Mouse (Mus musculus) layer of hippocampus, adult 9-10 months (tissue): Measurements from ENCODE around the gene Grid1.

Source experiments
- DNase-seq: peaks from one replicate; pipeline ENCODE4 v3.0.0; 2022; ENCODE audit warnings: low spot score

Gene Grid1

GRCm38 (mm10) chr14:34917111-34917510, 97.2 kb downstream of the Grid1 start:
- DNase-seq = no peak

GRCm38 (mm10) chr14:34919221-34919620, 99.3 kb downstream of the Grid1 start:
- DNase-seq = no peak

DNA sequence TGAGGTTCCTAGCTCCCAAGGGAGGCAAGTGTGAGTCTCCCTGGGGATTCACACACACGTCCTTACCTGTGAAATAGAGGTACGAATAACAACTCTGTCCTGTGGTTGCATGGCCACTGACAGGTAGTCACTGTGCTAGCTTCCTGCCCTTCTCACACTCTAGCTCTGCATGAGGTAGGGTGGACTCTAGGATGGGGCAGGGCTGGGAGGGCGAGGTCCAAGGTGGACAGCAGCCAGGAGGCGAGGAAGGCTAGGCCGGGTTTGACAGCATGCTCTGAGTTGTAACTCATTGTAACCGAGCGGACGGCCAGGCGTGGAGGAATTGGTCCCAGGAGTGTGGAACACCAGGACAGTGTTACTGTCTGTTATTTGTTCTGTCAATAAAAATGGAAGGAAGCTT, 101.4 kb downstream of the Grid1 start:
- no peak for DNase-seq

GRCm38 (mm10) chr14:34925021-34925420, 105.1 kb downstream of the Grid1 start:
- no peak for DNase-seq

- DNase-seq = no peak
These were observed 110.3 kb downstream of the Grid1 start for GRCm38 (mm10) chr14:34930040-34930719.

- DNase-seq = no peak
These were observed 113.3 kb downstream of the Grid1 start for GRCm38 (mm10) chr14:34933197-34933596.

- DNase-seq = no peak
These were observed 116.4 kb downstream of the Grid1 start for GRCm38 (mm10) chr14:34936192-34936770.

DNA sequence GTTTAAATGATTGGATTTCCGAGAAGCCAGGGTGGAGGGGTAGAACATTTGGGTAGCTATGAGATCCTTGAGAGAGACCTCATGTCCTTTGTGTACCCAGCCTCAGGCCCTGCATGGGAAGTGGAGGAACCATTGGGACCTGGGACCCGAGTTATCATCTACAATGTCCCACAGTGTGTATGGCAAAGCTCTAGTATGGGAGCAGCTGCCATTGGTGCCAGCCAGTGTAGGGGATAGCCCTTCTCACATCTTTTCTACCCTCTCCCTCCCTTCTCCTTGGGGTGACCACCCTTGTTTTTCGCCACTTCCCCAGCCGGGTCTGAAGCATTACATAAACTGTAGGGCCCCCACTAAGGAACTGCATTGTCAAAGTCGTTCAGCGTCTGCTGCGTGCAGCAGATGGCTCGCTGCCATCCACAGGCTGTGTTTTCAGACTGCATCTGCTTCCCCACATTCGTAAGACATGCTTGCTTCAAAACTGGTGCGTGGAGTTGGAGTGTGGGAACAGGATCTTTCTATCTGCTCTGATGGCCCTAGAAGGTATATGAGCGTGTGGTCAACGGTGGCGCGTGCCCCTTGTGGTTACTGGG, 124.6 kb downstream of the Grid1 start:
- peak; percentile 58 for DNase-seq

DNA sequence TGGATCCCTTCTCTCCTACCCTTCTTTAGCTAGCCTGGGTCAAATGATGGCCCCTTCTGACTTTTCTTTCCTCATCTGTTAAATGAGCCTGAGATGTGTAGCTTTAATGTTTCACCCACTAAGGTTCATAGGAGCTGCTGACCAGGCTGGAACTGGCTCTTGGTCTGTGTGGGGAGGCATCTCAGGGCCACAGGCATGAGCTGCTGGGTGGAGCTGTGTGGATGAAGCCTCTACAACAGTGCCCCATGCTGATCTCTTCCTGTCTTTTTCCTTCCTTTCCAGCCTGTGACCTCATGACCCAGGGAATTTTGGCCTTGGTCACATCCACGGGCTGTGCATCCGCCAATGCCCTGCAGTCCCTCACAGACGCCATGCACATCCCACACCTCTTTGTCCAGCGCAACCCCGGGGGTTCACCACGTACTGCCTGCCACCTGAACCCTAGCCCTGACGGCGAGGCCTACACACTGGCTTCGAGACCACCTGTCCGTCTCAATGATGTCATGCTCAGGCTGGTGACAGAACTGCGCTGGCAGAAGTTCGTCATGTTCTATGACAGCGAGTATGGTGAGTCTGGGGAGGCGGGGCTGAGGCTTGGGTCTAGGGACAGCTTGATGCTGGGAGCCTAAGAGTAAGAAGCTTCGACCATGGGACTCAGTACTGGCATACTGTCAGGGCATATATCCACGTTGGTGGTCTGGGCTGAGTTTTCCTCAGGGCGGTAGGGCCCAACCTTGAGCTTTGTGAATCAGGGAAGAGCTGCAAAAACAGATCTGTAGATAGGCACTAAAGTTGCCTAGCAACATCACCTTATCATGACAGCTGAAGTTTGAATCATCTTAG, 125.8 kb downstream of the Grid1 start:
- DNase-seq = no peak

GRCm38 (mm10) chr14:34946314-34946583, 126.3 kb downstream of the Grid1 start:
- DNase-seq = no peak

DNA sequence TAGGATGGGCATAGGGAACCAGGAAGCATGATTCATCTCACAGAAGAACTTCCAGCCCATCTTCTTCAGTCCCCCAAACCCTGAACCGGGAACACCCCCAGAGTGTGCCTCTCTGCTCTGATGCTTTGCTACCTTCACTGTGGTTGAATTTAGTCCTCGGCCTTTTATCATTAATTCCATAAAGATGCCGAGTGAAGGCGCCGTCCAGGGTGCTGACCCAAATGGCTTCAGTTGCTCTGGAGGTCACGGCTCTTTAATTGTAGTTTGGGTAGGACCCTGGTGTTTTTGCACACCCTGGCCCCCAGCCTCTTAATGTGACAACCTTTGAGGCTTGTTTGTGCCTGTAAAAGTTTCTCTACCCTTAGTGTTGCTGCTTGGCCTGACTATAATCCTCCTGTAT, 128.3 kb downstream of the Grid1 start:
- DNase-seq = no peak

GRCm38 (mm10) chr14:34952311-34952710, 132.4 kb downstream of the Grid1 start:
- no peak for DNase-seq

DNA sequence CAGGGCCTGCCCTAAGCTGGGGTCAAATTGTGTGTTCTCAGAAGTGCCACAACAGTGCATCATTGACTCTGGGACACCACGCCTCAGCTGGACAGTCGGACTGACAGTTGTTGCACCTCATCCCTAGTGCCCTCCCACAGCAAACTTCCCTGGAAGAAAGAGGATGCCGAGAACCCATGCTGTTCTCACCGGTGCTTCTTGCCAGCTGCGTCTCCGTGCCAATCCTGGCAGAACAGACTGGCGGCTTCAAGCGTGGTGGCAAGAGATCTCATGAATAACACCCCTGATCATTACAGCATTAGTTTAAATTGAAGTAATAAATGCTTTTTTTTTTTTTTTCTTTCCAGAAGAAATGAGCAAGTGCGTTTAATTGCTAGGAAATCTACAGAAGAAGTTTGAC, 133.7 kb downstream of the Grid1 start:
- DNase-seq = no peak

DNA sequence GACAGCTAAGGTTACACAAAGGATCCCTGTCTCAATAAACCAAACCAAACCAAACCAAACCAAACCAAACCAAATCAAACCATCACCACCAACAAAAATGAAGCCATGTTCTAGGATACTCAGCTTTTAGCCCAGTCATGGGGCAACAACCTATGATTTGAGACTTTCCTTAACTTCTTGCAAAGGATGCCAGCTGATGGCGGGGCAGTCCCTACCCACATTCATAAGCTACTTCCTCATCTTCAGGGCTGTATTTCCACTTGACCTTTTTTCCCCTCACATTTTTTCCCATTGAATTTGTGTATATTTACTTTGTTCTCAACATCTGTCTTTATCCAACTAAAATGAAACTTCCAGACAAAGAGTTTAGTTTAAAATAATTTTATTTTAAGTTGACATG, 135.8 kb downstream of the Grid1 start:
- DNase-seq = no peak

- no peak for DNase-seq
These were observed 140.3 kb downstream of the Grid1 start for GRCm38 (mm10) chr14:34960227-34960626.

DNA sequence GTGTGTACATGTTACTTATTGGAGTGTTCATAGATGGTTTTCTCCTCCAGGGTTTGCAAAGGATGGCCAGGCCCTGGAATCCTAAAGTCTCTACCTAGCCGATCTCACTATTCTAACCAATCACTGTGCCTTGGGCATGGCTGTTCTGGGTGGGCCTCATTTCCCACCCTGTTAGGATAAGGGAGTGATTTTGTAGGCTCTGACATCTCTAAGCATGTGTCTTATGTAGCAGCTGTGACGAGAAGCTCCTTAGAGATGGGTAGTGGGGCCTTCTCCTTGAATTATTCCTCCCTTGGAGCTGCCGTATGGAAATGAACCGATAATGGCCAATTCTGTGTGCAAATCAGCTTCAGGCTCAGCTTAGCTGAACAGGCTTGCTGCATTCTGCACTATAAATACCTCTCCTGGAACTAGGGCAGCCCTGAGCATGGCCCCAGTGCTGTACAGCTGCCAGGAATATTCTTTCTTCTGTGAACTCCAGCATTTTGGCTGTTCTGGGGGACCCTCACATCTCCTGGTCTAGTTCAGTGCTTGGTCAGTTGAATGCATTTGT, 143.8 kb downstream of the Grid1 start:
- DNase-seq = no peak

- DNase-seq = no peak
These were observed 149.4 kb downstream of the Grid1 start for GRCm38 (mm10) chr14:34969102-34969819.

GRCm38 (mm10) chr14:34972930-34973329, 153.0 kb downstream of the Grid1 start:
- no peak for DNase-seq

DNA sequence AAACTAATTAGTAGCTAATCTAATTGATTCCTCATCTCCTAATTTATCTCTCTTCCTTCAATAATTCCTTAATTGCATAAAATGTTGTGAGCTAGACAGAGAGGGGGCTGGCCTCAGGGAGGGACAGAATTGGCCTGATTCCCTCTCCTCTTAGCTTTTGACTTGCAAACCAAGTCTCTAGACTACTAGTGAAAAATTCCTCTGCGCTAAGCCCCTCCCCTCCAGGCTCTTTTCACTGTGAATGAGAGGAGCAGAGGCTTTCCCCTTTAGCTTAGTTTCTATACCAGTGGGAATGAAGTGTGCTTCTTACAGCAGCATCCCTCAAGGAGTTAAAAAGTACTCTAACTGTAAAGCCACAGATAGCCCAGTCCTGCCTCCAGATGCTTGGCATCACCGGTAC, 160.8 kb downstream of the Grid1 start:
- no peak for DNase-seq

GRCm38 (mm10) chr14:34989131-34989530, 169.2 kb downstream of the Grid1 start:
- DNase-seq = no peak

DNA sequence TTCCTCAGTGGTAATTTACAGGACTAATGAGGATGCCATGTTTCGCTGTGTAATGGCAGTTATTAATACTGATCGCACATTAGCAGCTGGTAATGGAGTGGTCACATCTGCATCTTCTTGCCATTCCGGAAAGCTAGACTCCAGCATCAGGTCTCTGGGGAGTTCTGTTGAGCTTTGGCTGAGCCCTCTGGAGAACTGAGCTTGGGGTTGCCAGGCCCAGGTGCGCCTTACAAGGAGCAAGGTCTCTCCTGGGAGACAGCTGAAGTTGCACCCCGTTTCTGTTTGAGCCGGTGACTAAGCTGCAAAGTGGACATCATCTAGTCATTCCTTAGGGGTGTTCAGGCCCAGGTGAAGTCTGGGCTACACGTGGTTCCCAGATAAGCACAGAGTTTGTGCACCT, 186.8 kb downstream of the Grid1 start:
- DNase-seq = no peak

- DNase-seq = no peak
These were observed 188.8 kb downstream of the Grid1 start for GRCm38 (mm10) chr14:35008674-35009073.
